Mouse (Mus musculus) liver, embryonic 14.5 days (tissue): ENCODE data around the gene Smco3. TPM values are rescaled to one million over a fixed set of nuclear protein-coding genes. Genes with fewer than 3 reads are reported as not detected.

Source experiments
- ATAC-seq: fragments of 200-750 bp; cut with Nextera tagmentation; 2 replicates; pipeline ENCODE4 v1.8.0; 2017; ENCODE audit warnings: moderate number of reproducible peaks, mild to moderate bottlenecking, moderate library complexity; ENCODE audit not compliant: insufficient read depth
- DNase-seq, 3 experiments: peaks; one replicate each; pipeline ENCODE4 v3.0.0-alpha.2; 2012 to 2013; ENCODE audit warnings: low read depth in 3 of 3, low spot score in 3 of 3
- H3K27ac ChIP-seq: fragments of 300-500 bp; sonication (generic); 2 replicates; pipeline ENCODE4 v1.5.1; 2014; ENCODE audit warnings: moderate library complexity, mild to moderate bottlenecking, control low read depth, inconsistent platforms
- H3K27me3 ChIP-seq: fragments of 300-500 bp; sonication (generic); 2 replicates; pipeline ENCODE4 v1.6.1; 2014; ENCODE audit warnings: mild to moderate bottlenecking, low read length, moderate library complexity; ENCODE audit not compliant: control insufficient read depth, insufficient read depth
- H3K36me3 ChIP-seq: fragments of 300-500 bp; sonication (generic); replicated peaks from 2 replicates; pipeline ENCODE4 v1.6.1; 2014; ENCODE audit warnings: low read depth; ENCODE audit not compliant: control insufficient read depth, insufficient read depth
- H3K4me1 ChIP-seq, 2 experiments: fragments of 200-500 bp in 1 of 2; fragments of 300-500 bp in 1 of 2; sonication (generic) in 1 of 2; replicated peaks; 2 replicates each; pipeline ENCODE4 v1.6.1; 2012 to 2014; ENCODE audit warnings: antibody characterized with exemption in 1 of 2, inconsistent platforms in 1 of 2, low read length in 1 of 2; ENCODE audit not compliant: control insufficient read depth in 2 of 2, insufficient read depth in 2 of 2
- H3K4me2 ChIP-seq: fragments of 300-500 bp; sonication (generic); 2 replicates; pipeline ENCODE4 v1.6.1; 2014; ENCODE audit warnings: low read depth, mild to moderate bottlenecking, control low read depth, moderate library complexity
- H3K4me3 ChIP-seq, 2 experiments: fragments of 200-500 bp in 1 of 2; fragments of 300-500 bp in 1 of 2; sonication (generic) in 1 of 2; 2 replicates each; pipeline ENCODE4 v1.5.1; 2012 to 2014; ENCODE audit warnings: low read depth in 2 of 2, low read length in 2 of 2, mild to moderate bottlenecking in 2 of 2, control low read depth in 1 of 2, inconsistent platforms in 1 of 2, moderate library complexity in 1 of 2; ENCODE audit not compliant: insufficient read depth in 1 of 2
- H3K9ac ChIP-seq: fragments of 300-500 bp; sonication (generic); replicated peaks from 2 replicates; pipeline ENCODE4 v1.6.1; 2014; ENCODE audit warnings: mild to moderate bottlenecking, control low read depth, moderate library complexity
- H3K9me3 ChIP-seq: fragments of 300-500 bp; sonication (generic); 2 replicates; pipeline ENCODE4 v1.6.1; 2016; ENCODE audit warnings: low read length, mixed read lengths; ENCODE audit not compliant: control insufficient read depth
- CTCF ChIP-seq: IDR thresholded peaks from 2 replicates; pipeline ENCODE4 v1.5.1; 2016; ENCODE audit warnings: antibody characterized with exemption, low read depth, control low read depth
- EP300 ChIP-seq: IDR thresholded peaks from 2 replicates; pipeline ENCODE4 v1.6.1; 2016; ENCODE audit warnings: antibody characterized with exemption, low read depth
- WGBS: fragments of 180-500 bp; shearing (Covaris S2); extraction: QIAGEN DNeasy Blood & Tissue Kit; methylation state at CpG from one replicate; pipeline ENCODE4 v1.1.7; 2014; ENCODE audit not compliant: insufficient replicate concordance; 5-methylcytosine and 5-hydroxymethylcytosine counted together
- polyA plus RNA-seq, 2 experiments: library from polyadenylated mRNA; depleted of rRNA in 1 of 2; stranded (reverse) in 1 of 2; unstranded in 1 of 2; fragments of >200 nt; fragmentation: Nextera tagmentation in 1 of 2; extraction: Ambion mirVana in 1 of 2; gene quantifications; 2 replicates each; pipeline versions ENCODE4 v1.2.1 to v1.2.3; 2012 to 2014

The Smco3 gene
- polyA plus RNA-seq, 2 experiments, result 0.11 TPM; not detected in 1

DNA sequence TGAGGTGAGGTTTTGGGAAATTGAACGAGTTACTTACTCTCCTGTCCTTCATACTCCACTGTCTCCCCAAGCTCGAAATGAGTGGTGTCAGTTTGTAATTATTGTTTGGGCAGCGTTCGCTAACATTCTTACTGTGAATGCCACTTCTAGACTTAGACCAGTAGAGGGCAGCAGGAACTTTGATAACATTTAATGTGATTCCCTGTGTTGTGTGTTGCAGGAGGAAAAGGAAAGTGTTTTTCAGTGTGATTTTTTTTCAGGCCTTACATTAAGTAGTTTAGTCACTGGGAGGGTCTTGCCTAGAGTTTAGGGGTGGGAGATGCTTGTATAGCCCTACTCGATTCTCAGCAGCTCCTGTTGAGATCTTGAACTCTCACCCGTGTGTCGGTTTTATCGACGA lies 25.8 kb upstream of the Smco3 start:
- no peak overlapping the region for H3K4me2 ChIP-seq
- H3K4me3 ChIP-seq, result no peak overlapping the region
- H3K4me1 ChIP-seq, result peaks cover 26 to 33% of the 10 kb centered on the region in 2 experiments
- WGBS, result 41% methylated on average over 9 of the region's 9 CpGs
- no peaks in the 10 kb centered on the region for H3K9me3 ChIP-seq
- H3K27me3 ChIP-seq, result no peaks in the 10 kb centered on the region
- H3K36me3 ChIP-seq, result no peaks in the 10 kb centered on the region
- peak overlapping the region; percentile 4 for H3K27ac ChIP-seq
- H3K9ac ChIP-seq, result no peak overlapping the region
- ATAC-seq (no peak), DNase-seq (no peak)
- TF ChIP-seq EP300 (no peak), CTCF (peak; percentile 83)

DNA sequence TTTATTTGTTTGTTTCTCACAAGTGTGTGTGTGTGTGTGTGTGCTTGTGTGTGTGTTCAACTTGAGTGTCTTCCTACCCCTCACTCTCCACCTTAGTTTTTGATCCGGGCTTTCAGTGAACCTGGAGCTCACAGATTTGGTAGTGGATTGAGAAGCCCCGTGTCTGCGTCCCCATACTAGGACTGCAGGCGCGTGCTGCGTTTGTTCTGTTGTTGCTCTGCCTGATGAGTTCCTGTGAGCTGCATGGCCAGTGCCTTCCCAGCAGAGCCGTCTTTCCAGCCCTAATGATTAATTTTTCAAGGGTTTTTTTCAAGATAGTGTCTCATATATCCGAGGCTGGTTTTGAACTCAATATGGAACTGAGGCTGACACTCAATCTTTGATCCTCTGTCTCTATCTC lies 23.2 kb upstream of the Smco3 start:
- Histone ChIP-seq H3K27ac (peak overlapping the region; percentile 99), H3K4me2 (peak overlapping the region; percentile 67), H3K4me3 (peak overlapping the region; percentile 22 to 73; a peak in 3 of 4 replicates), H3K27me3 (no peaks in the 10 kb centered on the region), H3K4me1 (peaks cover 34 to 35% of the 10 kb centered on the region in 2 experiments), H3K36me3 (peaks cover 24% of the 10 kb centered on the region), H3K9me3 (no peaks in the 10 kb centered on the region), H3K9ac (peak overlapping the region; percentile 90)
- TF ChIP-seq EP300, result no peak
- TF ChIP-seq CTCF, result no peak
- 25% methylated on average over 8 of the region's 8 CpGs for WGBS
- ATAC-seq (no peak), DNase-seq (no peak)

DNA sequence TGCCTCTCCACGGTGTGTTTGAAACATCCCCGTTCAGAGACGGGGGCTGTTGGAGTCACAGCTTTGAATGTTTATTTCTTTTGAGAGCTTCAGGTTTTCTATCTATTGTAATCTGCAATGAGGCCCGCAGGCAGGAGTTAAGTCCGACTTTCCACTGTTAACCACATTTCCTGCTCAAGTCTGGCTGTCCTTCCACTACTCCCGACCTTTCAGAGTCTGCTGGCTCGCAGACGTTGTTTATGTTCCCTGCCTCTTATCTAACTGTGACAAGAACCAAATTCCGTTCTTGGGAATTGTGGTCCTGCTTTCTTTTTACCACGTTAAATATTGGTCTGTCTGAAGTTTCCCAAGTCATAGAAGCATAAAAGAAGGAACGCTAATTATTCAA lies 22.6 kb upstream of the Smco3 start:
- H3K4me1 ChIP-seq, result peaks cover 37 to 38% of the 10 kb centered on the region in 2 experiments
- peak overlapping the region; percentile 99 for H3K27ac ChIP-seq
- ATAC-seq, result peak; percentile 71
- no peaks in the 10 kb centered on the region for H3K27me3 ChIP-seq
- H3K36me3 ChIP-seq, result peaks cover 30% of the 10 kb centered on the region
- H3K9me3 ChIP-seq, result no peaks in the 10 kb centered on the region
- peak overlapping the region; percentile 90 for H3K9ac ChIP-seq
- peak overlapping the region; percentile 73 to 97 for H3K4me3 ChIP-seq
- WGBS, result 4% methylated on average over 11 of the region's 11 CpGs
- peak in 1 of 3 experiments; percentile 45 for DNase-seq
- TF ChIP-seq EP300 (no peak), CTCF (no peak; the same call in 1 of the 2 replicates)
- peak overlapping the region; percentile 67 for H3K4me2 ChIP-seq

- H3K27ac ChIP-seq, result peak within 1 kb of the TSS; percentile 99
- ATAC-seq (peak; percentile 96), DNase-seq (peak; percentile 95 to 96 (median 96))
- H3K4me1 ChIP-seq, result peaks cover 41 to 42% of the 10 kb centered on the region in 2 experiments
- peak; percentile 39 for TF ChIP-seq CTCF
- TF ChIP-seq EP300, result peak; percentile 99
- H3K9me3 ChIP-seq, result no peaks in the 10 kb centered on the region
- H3K4me2 ChIP-seq, result peak within 1 kb of the TSS; percentile 67
- peak within 1 kb of the TSS; percentile 90 for H3K9ac ChIP-seq
- 6% methylated on average over 18 of the region's 18 CpGs for WGBS
- peaks cover 35% of the 10 kb centered on the region for H3K36me3 ChIP-seq
- H3K27me3 ChIP-seq, result no peaks in the 10 kb centered on the region
- peak within 1 kb of the TSS; percentile 73 to 97 for H3K4me3 ChIP-seq
Measured at GRCm38 (mm10) chr6:136857186-136857872, 22.1 kb upstream of the Smco3 start, which contains the start of gene Art4. TSS of gene Art4 (minus strand) at chr6:136857733.

- 13% methylated on average over 14 of the region's 14 CpGs for WGBS
Measured at GRCm38 (mm10) chr6:136856071-136856636, 20.9 kb upstream of the Smco3 start.

More at GRCm38 (mm10) chr6:136856071-136856636, 20.9 kb upstream of the Smco3 start:
- Histone ChIP-seq H3K4me2 (peak overlapping the region; percentile 67), H3K27ac (peak overlapping the region; percentile 99), H3K4me3 (peak overlapping the region; percentile 73 to 97), H3K9ac (peak overlapping the region; percentile 90), H3K4me1 (peaks cover 41 to 42% of the 10 kb centered on the region in 2 experiments), H3K9me3 (no peaks in the 10 kb centered on the region), H3K27me3 (no peaks in the 10 kb centered on the region), H3K36me3 (peaks cover 45% of the 10 kb centered on the region)
- DNase-seq (peak; percentile 64 to 80 (median 72)), ATAC-seq (peak; percentile 27; the same call in 1 of the 2 replicates)
- TF ChIP-seq EP300, result no peak
